Mouse (Mus musculus): ENCODE measurements around the gene Araf.
"Not testable (repeated sequence)": the region's sequence is repeated elsewhere in the genome, so short reads cannot be mapped to it uniquely, and the experiment has no call there.

Gene Araf

GRCm38 (mm10) chrX:20797681-20798080 lies at the start of gene Araf:
Araf (plus strand) TSS chrX:20797814.
- DNase-seq (ENCODE audit: low spot score in 2 of 2) = no peak

- DNase-seq (ENCODE audit: low spot score in 2 of 2) = no peak
Observed at GRCm38 (mm10) chrX:20748829-20749228, 48.8 kb upstream of the Araf start.

- no peak for DNase-seq (ENCODE audit: low spot score in 2 of 2)
Observed at GRCm38 (mm10) chrX:20761201-20761600, 36.4 kb upstream of the Araf start.

GRCm38 (mm10) chrX:20770697-20771381 lies 26.8 kb upstream of the Araf start:
- peak; percentile 76 to 88 for DNase-seq (ENCODE audit: low spot score in 2 of 2)

- DNase-seq (ENCODE audit: low spot score in 2 of 2) = no peak
Observed at GRCm38 (mm10) chrX:20771666-20772065, 25.9 kb upstream of the Araf start.

- no peak for DNase-seq (ENCODE audit: low spot score in 2 of 2)
Observed at GRCm38 (mm10) chrX:20775271-20776016, 22.2 kb upstream of the Araf start.

GRCm38 (mm10) chrX:20777619-20778018 lies 20.0 kb upstream of the Araf start:
- no peak for DNase-seq (ENCODE audit: low spot score in 2 of 2)

GRCm38 (mm10) chrX:20787309-20787708 lies 10.3 kb upstream of the Araf start:
- DNase-seq (ENCODE audit: low spot score in 2 of 2) = no peak

GRCm38 (mm10) chrX:20792417-20792816 lies 5.2 kb upstream of the Araf start:
- DNase-seq (ENCODE audit: low spot score in 2 of 2) = no peak

- peak in 1 of 2 experiments; percentile 11 for DNase-seq (ENCODE audit: low spot score in 2 of 2)
Observed at GRCm38 (mm10) chrX:20793230-20793629, 4.4 kb upstream of the Araf start.

GRCm38 (mm10) chrX:20794229-20794628 lies 3.4 kb upstream of the Araf start:
- DNase-seq (ENCODE audit: low spot score in 2 of 2) = no peak

- DNase-seq (ENCODE audit: low spot score in 2 of 2) = peak; percentile 32 to 74
Observed at GRCm38 (mm10) chrX:20798141-20798796, 655 bp downstream of the Araf start.

GRCm38 (mm10) chrX:20798797-20799147 lies 1.2 kb downstream of the Araf start:
- DNase-seq (ENCODE audit: low spot score in 2 of 2) = peak in 1 of 2 experiments; percentile 7

- DNase-seq (ENCODE audit: low spot score in 2 of 2) = no peak
Observed at GRCm38 (mm10) chrX:20801456-20801855, 3.8 kb downstream of the Araf start.

- DNase-seq (ENCODE audit: low spot score in 2 of 2) = not testable (repeated sequence)
Observed at GRCm38 (mm10) chrX:20804301-20804700, 6.7 kb downstream of the Araf start.

- no peak for DNase-seq (ENCODE audit: low spot score in 2 of 2)
Observed at GRCm38 (mm10) chrX:20806295-20806694, 8.7 kb downstream of the Araf start.

- no peak for DNase-seq (ENCODE audit: low spot score in 2 of 2)
Observed at GRCm38 (mm10) chrX:20816974-20817373, 19.4 kb downstream of the Araf start.

- DNase-seq (ENCODE audit: low spot score in 2 of 2) = peak; percentile 46 to 87
Observed at GRCm38 (mm10) chrX:20819204-20819628, 21.6 kb downstream of the Araf start.

GRCm38 (mm10) chrX:20819708-20820426 lies 22.3 kb downstream of the Araf start:
- DNase-seq (ENCODE audit: low spot score in 2 of 2) = peak in 1 of 2 experiments; percentile 59

GRCm38 (mm10) chrX:20828934-20829333 lies 31.3 kb downstream of the Araf start:
- DNase-seq (ENCODE audit: low spot score in 2 of 2) = peak in 1 of 2 experiments; percentile 18

GRCm38 (mm10) chrX:20847232-20847631 lies 49.6 kb downstream of the Araf start:
- no peak for DNase-seq (ENCODE audit: low spot score in 2 of 2)

GRCm38 (mm10) chrX:20847816-20848215 lies 50.2 kb downstream of the Araf start:
- DNase-seq (ENCODE audit: low spot score in 2 of 2) = no peak

Data from spleen, postnatal 10 days (tissue).